Mouse (Mus musculus): ENCODE measurements at regions not wholly inside any gene's neighbourhood (a gene's known extent, or its start where the extent isn't known, plus 50 kb on each side); places are given as distances from the start of the nearest gene placed in this dataset.

DNA sequence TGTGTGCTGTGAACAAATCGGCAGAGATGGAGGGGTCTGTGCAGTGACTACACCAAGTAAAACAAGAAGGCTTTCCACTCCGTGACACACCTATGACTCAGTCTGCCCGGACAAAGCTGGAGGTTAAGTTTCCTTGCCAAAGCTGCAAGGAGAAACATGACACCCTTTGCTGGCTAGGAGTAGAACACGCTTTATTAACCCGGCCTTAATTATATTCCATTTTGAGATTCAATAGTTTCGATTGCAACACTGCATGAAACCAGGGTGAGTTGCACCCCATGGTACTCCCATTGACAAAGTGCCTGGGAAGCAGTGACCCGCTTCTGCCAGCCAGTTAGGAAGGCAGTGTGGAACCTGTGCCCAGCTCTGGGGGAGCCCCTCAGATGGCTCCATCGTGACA lies 256.2 kb upstream of the Gm26657 start:
- DNase-seq (ENCODE audit: low spot score in 2 of 2): no peak

GRCm38 (mm10) chr4:56456788-56457187 lies 283.1 kb upstream of the Gm26657 start:
- DNase-seq (ENCODE audit: low spot score in 2 of 2): no peak

DNA sequence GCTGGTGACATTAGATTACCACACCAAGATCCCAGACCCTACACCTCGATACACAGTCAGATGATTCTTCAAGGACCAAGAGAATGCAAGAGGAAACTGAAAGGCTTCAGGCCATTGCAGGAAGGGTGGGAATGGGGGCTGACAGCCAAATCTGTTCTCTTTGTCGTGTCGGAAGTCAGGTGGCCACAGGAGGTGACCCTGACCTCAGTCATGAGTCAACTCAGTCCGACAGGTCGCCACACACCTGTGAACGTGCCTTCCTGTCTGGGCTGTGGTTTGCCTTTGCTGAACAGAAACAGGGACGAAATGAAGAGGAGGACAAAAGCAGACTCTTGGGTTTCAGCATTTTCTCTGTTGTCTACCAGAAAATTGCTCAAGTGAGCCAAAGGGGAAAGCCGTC lies 318.3 kb upstream of the Gm26657 start:
- no peak for DNase-seq (ENCODE audit: low spot score in 2 of 2)

DNA sequence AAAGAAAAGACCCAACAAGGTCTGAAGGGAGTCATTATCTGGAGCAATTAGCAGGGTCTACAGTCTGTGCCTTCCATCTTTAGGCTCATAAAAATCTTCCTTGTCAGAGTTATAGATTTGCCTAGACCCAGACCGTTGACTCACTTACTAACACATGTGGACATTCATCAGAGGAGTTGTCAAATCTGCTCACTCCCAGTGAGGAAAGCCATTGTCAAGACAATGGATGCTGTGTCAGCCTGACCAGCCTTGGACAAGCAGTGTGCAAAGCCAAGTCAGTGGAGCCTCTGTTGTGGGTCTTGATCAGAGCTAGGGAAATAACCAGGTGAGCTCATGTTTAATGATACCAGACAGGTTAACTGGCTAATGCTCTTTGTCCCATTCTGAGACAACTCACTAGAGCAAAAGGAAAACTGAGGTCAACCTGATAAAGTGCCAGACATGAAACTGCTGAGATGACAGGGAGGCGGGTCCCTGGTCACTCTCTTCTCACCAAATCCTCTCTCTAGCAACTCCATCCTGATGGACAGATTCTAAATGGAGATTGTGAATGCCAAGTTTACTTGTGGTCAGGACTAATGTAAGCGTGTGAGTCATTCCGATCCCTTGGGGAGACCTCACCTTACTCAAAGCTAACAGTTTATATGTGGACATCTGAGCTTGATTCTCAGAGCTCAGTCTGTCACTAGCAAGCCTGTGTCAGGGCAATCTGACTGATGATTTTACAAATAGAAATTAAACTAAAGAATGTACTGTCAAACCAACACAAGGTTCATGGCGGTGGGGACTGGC lies 320.6 kb upstream of the Gm26657 start:
- no peak for DNase-seq (ENCODE audit: low spot score in 2 of 2)

- DNase-seq (ENCODE audit: low spot score in 2 of 2): no peak
Measured at GRCm38 (mm10) chr4:56411024-56411636, 328.7 kb upstream of the Gm26657 start.

DNA sequence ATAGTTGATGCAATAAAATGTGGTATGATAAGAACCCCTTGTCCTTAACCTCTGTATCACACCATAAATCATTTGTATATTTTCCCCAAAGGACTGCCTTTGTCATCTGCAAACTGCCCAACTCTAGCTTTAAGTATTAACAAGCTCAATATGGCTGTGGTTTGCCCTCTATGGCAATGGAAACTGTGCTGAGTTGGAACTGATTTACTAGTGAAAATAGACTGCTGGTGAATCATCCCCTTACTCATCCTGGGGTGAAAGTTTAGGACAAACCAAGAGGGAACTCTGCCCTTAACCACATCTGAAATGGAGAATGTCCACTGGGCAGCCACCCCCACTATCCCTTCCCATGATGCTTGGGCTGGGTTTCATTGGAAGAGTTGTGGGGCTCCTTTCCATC lies 346.1 kb upstream of the Gm26657 start:
- DNase-seq (ENCODE audit: low spot score in 2 of 2): no peak

- no peak for DNase-seq (ENCODE audit: low spot score in 2 of 2)
Measured at GRCm38 (mm10) chr4:56387051-56387450, 352.8 kb upstream of the Gm26657 start.

DNA sequence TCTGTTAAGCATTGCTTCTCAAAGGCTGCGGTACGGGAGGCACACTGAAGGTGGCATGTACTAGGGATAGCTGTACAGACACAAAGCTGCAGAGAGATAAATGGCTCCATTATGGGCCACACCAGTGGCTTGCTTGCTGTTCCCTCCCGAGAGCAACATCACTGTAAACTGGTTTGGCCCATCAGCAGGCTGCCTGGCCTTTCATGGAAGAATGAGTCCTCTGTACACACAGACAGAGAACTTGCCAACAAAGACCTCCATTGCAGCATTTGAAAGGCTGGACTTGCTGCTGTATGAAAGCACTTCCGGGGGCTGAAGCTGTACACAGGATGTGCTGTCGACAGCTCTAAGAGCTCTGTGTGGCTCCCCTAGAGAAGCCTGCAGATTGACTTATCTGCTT lies 364.1 kb upstream of the Gm26657 start:
- DNase-seq (ENCODE audit: low spot score in 2 of 2): no peak

DNA sequence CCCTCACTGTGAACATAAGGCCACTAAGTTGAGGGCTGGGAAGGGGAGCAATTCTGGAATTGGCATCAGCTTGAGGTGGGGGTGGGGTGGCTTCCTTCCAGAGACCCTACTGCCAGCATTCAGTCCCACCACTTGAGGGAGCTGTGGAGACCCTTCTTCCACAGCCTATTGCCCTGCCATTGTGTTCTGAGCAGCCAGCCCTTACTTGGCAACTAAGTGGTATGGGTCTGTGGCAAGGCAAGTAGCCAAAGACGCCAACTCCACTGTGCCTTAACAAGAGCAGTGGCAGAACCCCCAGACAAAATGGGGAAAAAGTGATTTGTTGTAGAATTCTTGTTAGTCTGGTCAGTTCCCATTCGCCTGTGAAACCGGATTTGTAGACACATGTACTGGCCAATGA lies 365.4 kb upstream of the Gm26657 start:
- no peak for DNase-seq (ENCODE audit: low spot score in 2 of 2)

- no peak for DNase-seq (ENCODE audit: low spot score in 2 of 2)
Measured at GRCm38 (mm10) chr4:56373746-56374145, 366.1 kb upstream of the Gm26657 start.

GRCm38 (mm10) chr4:56373167-56373566 lies 366.7 kb upstream of the Gm26657 start:
- DNase-seq (ENCODE audit: low spot score in 2 of 2): no peak

- DNase-seq (ENCODE audit: low spot score in 2 of 2): no peak
Measured at GRCm38 (mm10) chr4:56372711-56373110, 367.2 kb upstream of the Gm26657 start.

- DNase-seq (ENCODE audit: low spot score in 2 of 2): no peak
Measured at GRCm38 (mm10) chr4:56364594-56364993, 375.3 kb upstream of the Gm26657 start.

GRCm38 (mm10) chr4:56362121-56362520 lies 377.7 kb upstream of the Gm26657 start:
- no peak for DNase-seq (ENCODE audit: low spot score in 2 of 2)

GRCm38 (mm10) chr4:56349216-56349615 lies 390.7 kb upstream of the Gm26657 start:
- no peak for DNase-seq (ENCODE audit: low spot score in 2 of 2)

DNA sequence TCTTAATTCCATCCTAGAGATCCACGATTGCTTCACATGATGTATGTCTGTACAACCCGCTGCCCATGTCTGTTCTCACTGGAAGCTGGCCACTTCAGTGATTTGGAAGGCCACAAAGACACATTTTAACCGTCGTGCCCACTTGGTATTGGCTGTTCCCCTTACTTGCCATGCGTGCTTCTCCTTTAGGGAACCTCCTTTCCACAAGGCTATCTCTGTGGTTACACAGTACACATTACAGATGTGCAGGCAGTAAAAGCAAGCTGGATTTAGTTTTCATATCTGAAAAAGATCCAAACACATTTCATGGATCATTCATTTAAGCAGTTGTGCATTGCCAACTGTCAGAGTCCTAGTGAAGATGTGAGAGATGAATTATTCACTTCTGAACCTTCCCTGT lies 414.7 kb upstream of the Gm26657 start:
- DNase-seq (ENCODE audit: low spot score in 2 of 2): no peak

GRCm38 (mm10) chr4:56319134-56319533 lies 420.7 kb upstream of the Gm26657 start:
- DNase-seq (ENCODE audit: low spot score in 2 of 2): no peak

DNA sequence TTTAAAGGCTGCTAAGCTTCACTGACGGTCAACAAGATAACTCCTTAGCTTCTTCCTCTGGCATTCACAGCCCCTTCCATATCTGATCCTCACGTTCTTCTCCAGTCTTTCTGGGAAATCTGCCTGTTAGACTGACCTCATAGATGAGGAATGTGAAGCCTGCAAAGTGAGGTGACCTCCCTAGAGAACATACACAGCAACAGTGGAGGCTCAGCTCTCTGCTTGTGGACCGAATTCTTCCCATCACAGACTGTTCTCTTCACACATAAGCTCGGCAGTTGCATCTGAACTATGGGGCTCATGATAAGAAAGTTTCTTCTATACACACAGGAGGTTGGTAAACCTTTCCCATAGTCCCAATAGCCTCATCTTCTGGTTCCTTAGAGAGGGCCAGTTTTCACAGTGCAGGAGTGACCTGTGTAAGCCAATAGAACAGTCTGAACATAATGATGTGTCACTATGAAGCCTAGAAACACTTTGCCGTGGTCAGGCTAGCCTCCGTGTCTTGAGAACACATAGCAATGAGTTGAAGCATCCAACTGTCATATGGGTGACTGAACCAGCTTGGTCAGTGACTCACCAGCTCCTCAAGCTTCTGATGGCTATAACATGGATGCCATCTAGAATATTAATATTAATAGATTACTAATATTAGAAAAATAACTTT lies 434.1 kb upstream of the Gm26657 start:
- DNase-seq (ENCODE audit: low spot score in 2 of 2): no peak

DNA sequence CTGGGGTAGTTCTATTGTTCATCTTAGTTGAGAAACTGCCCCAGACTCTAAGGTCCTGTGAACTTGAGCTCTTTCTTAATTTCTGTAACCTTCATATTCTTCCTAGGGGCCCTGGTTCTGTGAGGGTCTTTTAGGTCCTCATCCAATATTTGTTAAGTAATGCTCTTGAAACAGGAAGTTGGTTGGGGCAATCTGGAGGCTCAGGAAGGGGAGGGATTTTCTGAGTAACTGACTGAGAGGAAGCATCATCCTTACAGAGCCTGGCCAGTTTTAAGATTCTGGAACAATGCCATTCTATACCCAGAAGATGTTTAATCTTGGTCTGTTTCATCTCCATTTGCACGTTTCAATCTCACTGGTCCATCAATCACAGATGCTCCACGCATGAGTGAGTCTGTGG lies 435.6 kb upstream of the Gm26657 start:
- no peak for DNase-seq (ENCODE audit: low spot score in 2 of 2)

DNA sequence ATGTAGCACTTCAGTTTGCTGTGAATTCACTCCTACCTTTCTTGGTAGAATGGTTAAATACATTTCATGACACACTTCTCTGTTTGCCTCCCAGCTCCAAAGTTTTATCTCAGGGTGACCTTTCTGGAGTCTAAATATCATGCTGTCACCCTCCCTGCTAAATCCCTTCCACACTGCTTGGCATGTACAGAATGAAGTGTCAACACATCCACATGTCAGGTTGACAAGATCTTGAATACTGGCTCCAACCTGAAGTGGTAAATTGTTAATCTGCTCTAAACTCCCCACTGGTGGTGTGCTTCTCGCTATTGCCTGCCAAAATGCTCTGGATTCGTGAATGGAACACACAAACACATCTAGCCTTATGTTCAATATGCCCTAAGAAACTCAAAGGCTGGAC lies 451.9 kb upstream of the Gm26657 start:
- no peak for DNase-seq (ENCODE audit: low spot score in 2 of 2)

GRCm38 (mm10) chr4:56284490-56284889 lies 455.4 kb upstream of the Gm26657 start:
- DNase-seq (ENCODE audit: low spot score in 2 of 2): no peak

- no peak for DNase-seq (ENCODE audit: low spot score in 2 of 2)
Measured at GRCm38 (mm10) chr4:56275836-56276235, 464.0 kb upstream of the Gm26657 start.

DNA sequence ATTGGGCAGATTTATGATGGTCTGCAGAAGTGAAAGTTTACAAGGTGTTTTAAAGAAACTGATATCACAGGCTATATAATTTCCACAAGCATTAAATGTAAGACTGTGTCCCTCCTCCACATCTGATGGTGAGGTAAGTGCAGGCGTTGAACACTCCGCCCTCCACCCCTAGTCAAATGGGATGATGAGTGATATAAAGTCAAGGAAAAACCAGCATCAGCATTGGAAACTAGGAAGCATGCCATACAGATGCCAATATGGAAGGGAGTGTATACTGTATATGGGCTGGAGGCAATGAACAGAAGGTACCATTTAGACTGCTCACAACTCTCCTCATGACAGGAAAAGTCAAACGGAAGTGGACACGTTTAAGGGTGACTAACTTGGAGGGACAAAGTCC lies 468.5 kb upstream of the Gm26657 start:
- DNase-seq (ENCODE audit: low spot score in 2 of 2): no peak

Measured in spleen, postnatal 4 days (tissue).